Mouse (Mus musculus): Measurements from ENCODE around the gene Mest.

GRCm38 (mm10) chr6:30737548-30738463 is 14.5 kb downstream of the Mest start:
- no peak for TF ChIP-seq CTCF (IDR thresholded peaks at IDR 0.05; ENCODE audit: low read depth)
- no peak for TF ChIP-seq EP300 (IDR thresholded peaks at IDR 0.05; ENCODE audit: low read depth)

Data from heart, postnatal 0 days (tissue).